Comparison of ENCODE assay signal across 9 mouse cellular contexts in the genomic region with DNA sequence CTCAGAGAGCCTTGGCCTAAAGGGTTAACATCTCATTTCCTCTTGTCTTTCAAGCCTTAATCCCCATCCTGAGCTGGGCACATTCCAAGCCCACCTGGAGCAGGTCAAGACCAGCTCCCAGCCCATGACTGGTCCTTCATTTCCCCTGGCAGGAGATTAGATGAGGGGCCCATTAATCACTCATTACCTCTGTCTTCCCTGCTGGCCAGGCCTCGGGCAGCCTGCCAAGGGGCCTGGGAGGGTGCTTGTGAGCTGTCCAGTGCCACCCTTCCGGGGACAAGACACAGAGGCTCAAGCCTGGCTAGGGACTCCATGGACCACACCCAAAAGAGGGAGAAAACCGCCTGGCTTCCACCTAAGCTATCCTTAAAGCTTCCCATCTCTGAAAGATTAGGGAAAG. TPM values are rescaled to one million over a fixed set of nuclear protein-coding genes. Genes with fewer than 3 reads are reported as not detected.
DNase-seq lines count a peak whose midpoint lies in the region; ATAC-seq lines count a peak whose summit lies in the region.
"Had no signal": no experiment of that assay in that cellular context is flagged by ENCODE, and none has a peak within 500 bp of the region (broad histone marks: within the 10 kb centered on the region; RNA-seq: fewer than 3 reads in every experiment).

No protein-coding gene starts in this region.

- no peaks in the 10 kb centered on the region for H3K27me3 ChIP-seq in heart, embryonic 11.5 days (ENCODE audit: control insufficient read depth, insufficient read depth, low read length)
- no peaks in the 10 kb centered on the region for H3K27me3 ChIP-seq in intestine, embryonic 14.5 days (replicated peaks; ENCODE audit: control insufficient read depth, insufficient read depth, low read length)
- peaks cover 80% of the 10 kb centered on the region for H3K27me3 ChIP-seq in forebrain, embryonic 10.5 days (ENCODE audit: poor library complexity, severe bottlenecking)

- DNase-seq in heart, adult 8-10 months (ENCODE audit: low spot score), result no peak
- peak; percentile 66 to 82 for DNase-seq in adrenal gland, adult (ENCODE audit: inconsistent age in 2 of 2, low spot score in 1 of 2)
- no peak for DNase-seq in intestine, embryonic 14.5 days (ENCODE audit: low spot score)
- DNase-seq in lung, postnatal 10 days, result peak; percentile 50
- DNase-seq in right cerebral cortex, adult 2 months (ENCODE audit: low spot score in 2 of 2), result no peak
- no peak for DNase-seq in frontal cortex, adult 2 months (ENCODE audit: extremely low spot score in 1 of 2, low spot score in 1 of 2)
- no peak for DNase-seq in forebrain, embryonic 10.5 days (ENCODE audit: extremely low spot score, low spot score)

- no peaks in the 10 kb centered on the region for H3K36me3 ChIP-seq in heart, embryonic 11.5 days (ENCODE audit: control insufficient read depth, insufficient read depth, low read length)
- peaks cover 14% of the 10 kb centered on the region; the same call in 1 of the 2 replicates for H3K36me3 ChIP-seq in intestine, embryonic 14.5 days (ENCODE audit: control insufficient read depth, insufficient read depth, low read length)
- H3K36me3 ChIP-seq in forebrain, embryonic 10.5 days (replicated peaks), result no peaks in the 10 kb centered on the region

- H3K27ac ChIP-seq in heart, embryonic 11.5 days (ENCODE audit: low read depth, low read length), result no peak overlapping the region
- H3K27ac ChIP-seq in intestine, embryonic 14.5 days (ENCODE audit: low read depth), result no peak overlapping the region
- H3K27ac ChIP-seq in forebrain, embryonic 10.5 days, result no peak overlapping the region

- WGBS in heart, embryonic 11.5 days (ENCODE audit: insufficient replicate concordance), result 26% methylated on average over 3 of the region's 3 CpGs
- 20% methylated on average over 3 of the region's 3 CpGs for WGBS in intestine, embryonic 14.5 days
- 32% methylated on average over 3 of the region's 3 CpGs for WGBS in forebrain, embryonic 10.5 days

- peaks cover 54% of the 10 kb centered on the region for H3K4me1 ChIP-seq in heart, embryonic 11.5 days (ENCODE audit: control insufficient read depth, insufficient read depth, low read length)
- H3K4me1 ChIP-seq in intestine, embryonic 14.5 days (replicated peaks; ENCODE audit: control insufficient read depth, insufficient read depth, low read length), result peaks cover 64% of the 10 kb centered on the region
- peaks cover 65% of the 10 kb centered on the region for H3K4me1 ChIP-seq in forebrain, embryonic 10.5 days

- no peaks in the 10 kb centered on the region for H3K9me3 ChIP-seq in heart, embryonic 11.5 days (replicated peaks; ENCODE audit: control insufficient read depth, low read length)
- H3K9me3 ChIP-seq in intestine, embryonic 14.5 days (ENCODE audit: control insufficient read depth, low read length), result no peaks in the 10 kb centered on the region
- no peaks in the 10 kb centered on the region for H3K9me3 ChIP-seq in forebrain, embryonic 10.5 days

- ATAC-seq in heart, embryonic 11.5 days (replicated peaks; ENCODE audit: insufficient number of reproducible peaks, low FRiP score, low TSS enrichment), result no peak
- ATAC-seq in intestine, embryonic 14.5 days (replicated peaks; ENCODE audit: low FRiP score, low TSS enrichment, low read depth), result no peak
- ATAC-seq: forebrain, embryonic 16.5 days had no signal

- no peak overlapping the region for H3K4me3 ChIP-seq in heart, embryonic 11.5 days (ENCODE audit: low read depth, low read length)
- no peak overlapping the region for H3K4me3 ChIP-seq in intestine, embryonic 14.5 days (ENCODE audit: low read depth, low read length)
- H3K4me3 ChIP-seq in forebrain, embryonic 10.5 days, result no peak overlapping the region

- no peak overlapping the region for H3K9ac ChIP-seq in heart, embryonic 11.5 days (ENCODE audit: low read depth, low read length)
- H3K9ac ChIP-seq in intestine, embryonic 14.5 days (ENCODE audit: low read length), result no peak overlapping the region

- peak overlapping the region; percentile 40 for H3K4me2 ChIP-seq in heart, embryonic 11.5 days
- H3K4me2 ChIP-seq in intestine, embryonic 14.5 days (ENCODE audit: low read length), result peak overlapping the region; percentile 3; the same call in 1 of the 2 replicates

RNA-seq across cellular contexts. Expression of a gene that starts 3.6 kb away (rescaled TPM):
- polyA plus RNA-seq in heart, embryonic 11.5 days (2014; fragmentation: Nextera tagmentation; extraction: Ambion mirVana), result 10.6 and 14.6 TPM in 2 replicates
- total RNA-seq in heart, adult 8-10 months (2022), result 1 to 10 TPM; 3.7 to 4.8 (median 4.2) TPM
- polyA plus RNA-seq in intestine, embryonic 14.5 days (2014; fragmentation: Nextera tagmentation; extraction: Ambion mirVana), result 32.6 and 34.9 TPM in 2 replicates
- 4.7 TPM in 2 replicates for polyA plus RNA-seq in frontal cortex, adult 2 months (2012; rRNA removed)
- polyA plus RNA-seq in forebrain, embryonic 10.5 days (2016; fragmentation: Nextera tagmentation; extraction: Ambion mirVana), result 3.1 and 3.8 TPM in 2 replicates

Comparison
In these comparisons a context has a peak if more than half of its experiments do, and no peak if none do; other contexts are left out.
1. DNase-seq: peak in adrenal gland, adult (2 of 2) and lung, postnatal 10 days (single experiment); none in heart, adult 8-10 months (single experiment), intestine, embryonic 14.5 days (single experiment), right cerebral cortex, adult 2 months (0 of 2), frontal cortex, adult 2 months (0 of 2) and forebrain, embryonic 10.5 days (single experiment).